Mouse (Mus musculus) bone marrow macrophage, adult 2 months (primary cell): Measurements from ENCODE around the gene Mindy4.

Experiments used
- CTCF ChIP-seq: IDR thresholded peaks from 2 replicates; pipeline ENCODE4 v1.5.1; 2012; ENCODE audit warnings: low read depth, mild to moderate bottlenecking, low read length, moderate library complexity
- POLR2A ChIP-seq: IDR thresholded peaks from 2 replicates; pipeline ENCODE4 v1.6.1; 2012; ENCODE audit warnings: mild to moderate bottlenecking, low read depth, low read length, borderline replicate concordance

- no peak for TF ChIP-seq CTCF
- TF ChIP-seq POLR2A = no peak
Observed at GRCm38 (mm10) chr6:55349231-55349630, 146.0 kb downstream of the Mindy4 start.
